Mouse (Mus musculus): Measurements from ENCODE around the gene Psap. TPM values are rescaled to one million over a fixed set of nuclear protein-coding genes. Genes with fewer than 3 reads are reported as not detected.

The Psap gene
- polyA plus RNA-seq, 1 experiment = 644 TPM

DNA sequence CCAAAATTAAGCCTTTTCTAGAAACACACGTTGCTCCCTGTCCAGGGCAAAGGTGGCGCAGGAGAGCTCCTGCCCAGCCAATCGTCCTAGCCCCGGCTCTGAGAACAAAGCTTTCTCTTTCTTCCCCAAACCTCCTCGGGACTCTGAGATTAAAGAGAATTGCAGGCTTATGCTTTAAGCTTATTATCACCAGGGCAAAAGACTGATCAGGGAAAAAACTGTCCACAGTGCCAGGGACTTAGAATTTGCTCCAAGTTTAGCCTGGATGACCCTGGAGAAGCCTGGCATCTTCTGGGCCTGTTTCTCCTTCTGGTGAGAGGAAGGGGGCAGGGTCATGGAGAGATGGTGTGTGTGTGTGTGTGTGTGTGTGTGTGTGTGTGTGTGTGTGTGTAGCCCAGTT is 15.9 kb upstream of the Psap start:
- DNase-seq (ENCODE audit: low read depth, low spot score) = no peak
- WGBS = 43% methylated on average over 5 of the region's 5 CpGs

DNA sequence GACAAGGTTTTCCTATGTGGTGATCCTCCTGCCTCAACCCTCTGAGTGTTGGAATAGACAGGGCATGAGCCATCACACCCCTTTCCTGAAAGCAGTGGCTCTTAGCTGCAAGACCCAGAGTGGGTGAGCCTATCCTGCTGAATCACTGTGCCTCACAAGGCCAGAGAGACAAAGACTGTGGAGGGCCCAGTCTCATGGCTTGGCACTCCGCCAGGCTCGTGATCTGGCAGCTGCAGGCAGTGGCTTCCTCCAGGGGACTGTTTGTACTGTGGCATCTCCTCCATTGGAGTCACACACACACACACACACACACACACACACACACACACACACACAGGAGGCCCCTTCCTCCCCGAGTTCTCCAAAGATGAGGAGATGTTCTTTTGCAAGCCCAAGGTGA is 15.0 kb upstream of the Psap start:
- 14% methylated on average over 3 of the region's 3 CpGs for WGBS
- no peak for DNase-seq (ENCODE audit: low read depth, low spot score)

DNA sequence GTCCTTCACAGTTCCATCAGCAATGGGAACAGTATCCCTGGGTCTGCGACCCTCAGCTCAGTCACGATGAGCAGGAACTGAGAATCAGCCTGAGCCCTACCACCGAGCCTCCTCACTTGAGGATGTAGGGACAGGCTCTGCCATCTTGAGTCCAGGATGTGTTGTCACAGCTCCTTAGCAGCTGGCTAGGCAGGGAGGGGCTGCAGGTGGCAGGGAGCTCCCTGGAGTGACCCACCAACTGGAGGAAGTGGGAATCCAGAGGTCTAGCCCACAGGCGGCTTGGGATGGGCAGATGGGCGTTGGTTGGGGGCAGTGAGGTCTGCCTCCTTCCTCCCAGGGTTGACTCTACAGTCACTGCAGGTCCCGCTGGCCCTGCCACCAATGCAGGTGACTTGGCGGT is 14.1 kb upstream of the Psap start:
- WGBS = 79% methylated on average over 7 of the region's 7 CpGs
- no peak for DNase-seq (ENCODE audit: low read depth, low spot score)

DNA sequence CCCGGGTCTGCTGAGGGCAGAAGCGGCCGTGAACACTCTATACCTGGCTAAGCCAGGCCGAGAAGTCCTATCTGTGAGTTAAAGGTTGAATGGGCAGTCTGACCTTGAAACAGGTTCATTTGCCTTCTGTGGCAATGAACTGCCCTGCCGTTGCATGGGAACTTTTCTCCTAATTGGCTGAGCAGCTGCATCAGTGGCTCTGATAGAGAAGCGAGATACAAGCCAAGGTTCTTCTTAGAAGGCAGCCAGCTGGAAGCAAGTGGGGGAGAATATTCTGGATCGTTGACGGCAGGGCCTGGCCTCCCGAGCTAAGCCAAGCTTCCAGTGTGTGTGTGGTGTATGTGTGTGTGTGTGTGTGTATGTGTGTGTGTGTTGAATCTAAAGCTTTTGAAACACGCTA is 12.2 kb upstream of the Psap start:
- no peak for DNase-seq (ENCODE audit: low read depth, low spot score)
- 69% methylated on average over 10 of the region's 10 CpGs for WGBS

DNA sequence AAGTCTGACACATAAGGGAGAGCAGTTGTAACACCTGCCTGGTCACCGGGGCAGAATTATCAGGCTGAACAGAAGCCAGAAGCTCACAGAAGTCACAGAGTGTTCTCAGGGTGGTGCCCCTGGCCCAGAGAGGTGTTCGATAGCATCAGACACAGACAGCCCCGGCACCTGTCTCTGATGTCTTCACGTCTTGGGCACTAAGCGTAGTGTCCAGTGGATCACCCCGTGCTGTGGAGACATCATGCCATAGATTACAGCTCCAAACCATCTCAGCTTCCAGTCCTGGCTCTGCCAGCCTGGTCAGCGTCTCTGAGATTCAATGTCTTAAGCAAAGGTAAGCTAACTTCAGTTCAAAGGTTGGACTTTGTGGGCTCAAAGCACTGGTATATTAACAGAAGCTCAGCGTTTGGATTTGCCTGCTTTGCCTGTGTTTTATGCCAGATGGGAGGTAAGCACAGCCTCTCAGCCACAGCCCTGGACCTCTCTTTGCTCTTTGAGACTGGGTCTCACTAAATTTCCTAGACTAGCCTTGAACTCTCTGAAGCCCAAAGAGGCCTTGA is 10.5 kb upstream of the Psap start:
- no peak for DNase-seq (ENCODE audit: low read depth, low spot score)

DNA sequence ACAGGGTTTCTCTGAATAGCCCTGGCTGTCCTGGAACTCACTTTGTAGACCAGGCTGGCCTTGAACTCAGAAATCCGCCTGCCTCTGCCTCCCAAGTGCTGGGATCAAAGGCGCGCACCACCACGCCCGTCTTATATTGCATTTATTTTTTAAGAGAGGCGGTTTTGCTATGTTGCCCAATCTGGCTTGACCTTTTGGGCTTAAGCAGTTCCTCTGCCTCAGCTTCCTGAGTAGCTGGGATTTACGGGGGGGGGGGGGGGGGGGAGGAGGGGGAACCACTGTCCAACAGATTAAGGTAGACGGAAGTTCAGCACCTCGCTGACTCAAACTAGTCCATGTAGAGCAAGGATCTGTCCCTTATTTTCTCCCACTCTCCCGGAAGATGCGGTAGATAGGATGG is 8.7 kb upstream of the Psap start:
- no peak for DNase-seq (ENCODE audit: low read depth, low spot score)

More for the DNA sequence above, 10.5 kb upstream of the Psap start:
- 73% methylated on average over 8 of the region's 8 CpGs for WGBS

DNA sequence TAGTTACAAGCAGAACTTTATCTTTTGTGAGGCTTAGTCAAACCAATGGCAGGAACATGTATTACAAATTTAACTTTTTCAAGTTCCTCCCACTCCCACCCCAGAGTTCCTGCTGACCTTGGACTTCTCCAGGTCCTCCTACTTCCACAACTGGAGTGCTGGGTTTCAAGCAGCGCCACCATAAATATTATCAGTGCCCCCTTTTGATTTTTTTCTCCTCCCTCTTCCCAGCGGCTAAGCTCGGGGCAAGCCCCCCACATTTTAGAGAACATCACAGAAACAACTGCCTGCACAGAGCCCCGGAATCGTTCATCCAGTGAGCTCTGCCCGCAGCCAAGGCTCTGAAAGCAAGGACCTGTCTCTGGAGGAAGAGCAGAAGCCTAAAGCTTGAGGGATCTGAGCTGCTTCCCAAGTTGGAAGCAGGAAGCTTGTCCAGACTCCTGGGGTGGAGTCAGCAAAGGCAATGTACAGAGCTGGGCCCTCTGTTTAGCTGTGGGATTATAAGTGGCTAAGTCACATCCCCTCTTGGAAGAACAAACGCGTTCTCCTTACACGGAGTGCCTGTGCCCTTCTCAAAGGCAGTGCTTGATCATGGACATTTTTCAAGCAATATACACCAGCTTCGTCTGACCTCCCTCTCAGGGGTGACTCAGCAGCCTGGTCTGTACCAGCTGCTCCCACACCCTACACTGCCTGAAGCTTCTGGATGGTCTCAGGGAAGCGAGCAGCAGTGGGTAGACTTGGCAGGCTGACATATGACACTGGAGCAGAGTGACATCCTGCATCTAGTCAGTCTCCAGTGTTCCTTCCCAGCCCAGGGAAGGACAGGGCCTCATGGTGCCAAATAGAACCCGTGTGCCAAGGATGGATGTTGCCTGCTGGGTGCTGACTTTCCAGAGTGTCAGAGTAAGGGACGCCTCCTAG is 8.0 kb upstream of the Psap start:
- WGBS = 71% methylated on average over 13 of the region's 13 CpGs
- DNase-seq (ENCODE audit: low read depth, low spot score) = no peak

More for the DNA sequence above, 8.7 kb upstream of the Psap start:
- 78% methylated on average over 11 of the region's 11 CpGs for whole genome bisulfite sequencing

DNA sequence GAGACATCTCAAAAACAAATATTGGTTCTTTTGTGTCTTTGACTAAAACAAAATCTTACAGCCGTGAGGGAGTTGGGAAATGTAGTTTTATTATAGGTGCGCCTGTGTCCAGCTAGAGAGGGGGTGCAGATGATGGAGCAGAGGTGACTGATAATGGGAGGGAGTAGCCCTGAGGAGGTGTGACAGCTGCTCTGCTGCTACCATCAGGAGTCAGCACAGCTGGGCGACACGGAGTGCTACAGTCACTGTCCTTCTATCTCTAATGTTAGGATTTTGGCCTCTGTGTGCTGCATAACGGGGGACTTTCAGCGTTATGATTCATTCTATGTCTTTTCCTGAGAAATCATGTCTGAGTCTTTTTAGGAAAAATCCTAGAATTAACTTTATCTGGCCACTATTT is 6.4 kb upstream of the Psap start:
- DNase-seq (ENCODE audit: low read depth, low spot score) = no peak
- WGBS = 31% methylated on average over 6 of the region's 6 CpGs

DNA sequence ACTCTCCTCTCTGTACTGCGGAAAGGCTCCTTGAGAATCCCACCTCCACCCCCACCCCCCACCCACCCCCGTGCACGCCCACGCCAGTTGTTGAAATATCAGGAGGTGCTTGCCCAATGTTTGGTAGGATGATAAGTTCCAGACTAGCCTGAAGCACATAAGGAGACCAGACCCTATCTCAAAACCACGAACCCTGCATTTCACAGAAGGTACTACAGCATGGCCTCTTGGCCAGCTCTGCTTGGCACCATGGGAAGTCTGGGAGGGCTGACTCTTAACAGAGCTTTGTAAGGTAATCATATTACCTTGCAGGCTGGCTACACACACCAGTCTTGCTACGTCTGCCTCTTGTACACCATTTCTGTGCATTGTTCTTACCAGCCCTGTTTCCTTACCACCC is 5.2 kb upstream of the Psap start:
- 46% methylated on average over 6 of the region's 6 CpGs for WGBS
- DNase-seq (ENCODE audit: low read depth, low spot score) = no peak

DNA sequence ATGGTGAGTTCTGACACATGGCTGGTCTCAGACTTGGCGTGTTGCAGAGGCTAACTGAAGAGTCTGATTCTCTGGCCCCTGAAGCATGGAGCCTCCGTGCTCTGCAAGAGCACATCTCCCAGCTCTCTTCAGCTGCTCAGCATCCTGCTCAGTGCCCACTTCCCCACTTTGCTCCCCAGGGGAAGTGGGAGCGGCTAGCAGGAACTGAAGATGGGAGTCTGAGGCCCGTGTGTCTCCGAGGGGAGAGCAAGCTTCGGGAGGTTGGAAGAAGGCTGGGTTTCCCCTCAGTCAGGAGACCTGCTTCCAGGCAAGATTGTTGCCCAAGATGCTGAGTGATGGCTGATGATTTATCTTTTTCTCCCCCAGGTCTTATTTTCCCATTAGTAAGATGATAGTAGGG is 4.0 kb upstream of the Psap start:
- no peak for DNase-seq (ENCODE audit: low read depth, low spot score)
- WGBS = 80% methylated on average over 6 of the region's 6 CpGs

DNA sequence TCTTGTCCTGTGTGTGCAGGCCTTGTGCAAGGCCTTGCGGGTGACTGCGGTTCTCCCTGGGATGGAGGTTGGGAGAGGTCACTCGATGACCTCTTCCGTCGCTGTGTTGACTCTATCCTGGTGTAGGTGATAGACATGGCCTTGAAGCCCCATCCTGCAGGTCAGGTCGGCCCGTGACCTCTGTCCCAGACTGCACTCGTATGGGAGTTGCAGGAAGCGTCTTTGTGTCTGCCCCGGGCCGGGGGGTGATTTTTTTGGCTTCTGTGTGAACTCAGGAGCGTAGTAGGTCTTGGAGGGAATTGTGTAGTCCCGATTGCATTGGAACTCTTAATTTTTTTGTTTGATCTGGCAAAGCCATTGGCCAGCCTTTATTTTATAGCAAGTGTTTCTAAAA is 576 bp downstream of the Psap start:
- no peak for DNase-seq (ENCODE audit: low read depth, low spot score)
- WGBS = 2% methylated on average over 13 of the region's 13 CpGs

DNA sequence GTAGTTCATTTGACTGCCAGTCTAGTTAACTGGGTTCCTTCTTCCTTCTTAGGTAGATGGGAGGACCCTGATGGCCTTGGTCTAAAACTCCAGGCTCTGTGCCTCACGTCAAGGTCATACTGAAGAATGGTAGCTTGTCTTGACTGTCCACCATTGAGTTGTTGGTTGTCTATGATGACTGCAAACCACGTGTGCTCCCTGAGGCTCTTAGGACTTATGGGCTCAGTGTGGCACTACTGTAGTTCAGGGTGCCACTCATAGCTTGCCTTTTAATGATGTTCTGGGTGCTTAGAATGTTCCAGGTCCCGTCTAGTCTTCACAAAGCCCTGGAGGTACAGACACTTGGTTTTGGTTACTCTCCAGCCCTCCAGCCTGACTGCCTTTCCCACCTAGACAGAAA is 1.4 kb downstream of the Psap start:
- DNase-seq (ENCODE audit: low read depth, low spot score) = no peak

DNA sequence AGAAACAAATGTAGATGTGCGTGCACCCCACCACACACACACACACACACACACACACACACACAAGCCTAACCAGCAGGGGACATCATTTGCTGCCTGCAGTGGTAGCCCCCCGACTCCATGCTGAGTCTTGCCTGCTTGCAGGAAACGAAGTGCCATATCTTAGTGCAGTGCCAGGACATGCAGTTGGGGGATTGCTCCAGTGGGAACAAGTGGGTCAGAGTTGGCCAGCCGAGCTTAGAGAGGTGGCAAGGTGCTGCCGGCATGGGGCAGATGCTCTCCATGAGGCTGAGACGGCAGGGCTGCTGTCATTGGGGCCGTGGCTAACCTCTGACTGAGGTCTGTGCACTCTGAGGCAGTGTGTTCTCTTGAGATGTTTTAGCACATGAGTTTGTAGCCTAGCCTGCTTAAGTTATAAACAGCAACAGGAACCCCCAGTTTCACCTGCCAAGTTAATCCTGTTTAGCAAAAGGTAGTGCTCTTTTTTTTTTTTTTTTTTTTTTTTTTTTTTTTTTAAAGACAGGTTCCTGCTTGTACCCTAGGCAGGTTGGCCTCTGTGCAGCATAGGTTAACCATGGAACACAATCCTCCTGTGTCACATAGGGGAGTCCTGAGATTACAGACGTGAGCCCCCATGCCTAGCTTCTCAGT is 2.0 kb downstream of the Psap start:
- DNase-seq (ENCODE audit: low read depth, low spot score) = no peak
- WGBS = 47% methylated on average over 8 of the region's 8 CpGs

More for the DNA sequence above, 1.4 kb downstream of the Psap start:
- 43% methylated on average over 3 of the region's 3 CpGs for WGBS

DNA sequence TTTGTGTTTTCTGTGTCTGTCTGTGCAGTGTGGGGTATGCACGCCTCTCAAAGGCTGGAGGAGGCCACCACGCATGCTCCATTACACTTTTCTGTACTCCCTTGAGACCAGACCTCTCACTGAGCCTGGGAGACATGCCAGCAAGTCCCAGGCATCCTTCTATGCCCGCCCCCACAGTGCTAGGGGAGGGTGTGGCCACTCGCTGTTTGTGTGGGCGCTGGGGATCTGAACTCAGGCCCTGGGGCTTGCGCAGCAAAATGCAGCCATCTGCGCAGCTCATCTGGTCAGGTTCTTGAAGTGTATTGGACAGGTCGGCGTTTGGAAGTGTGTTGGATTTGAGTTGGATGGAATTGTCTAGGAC is 2.5 kb downstream of the Psap start:
- DNase-seq (ENCODE audit: low read depth, low spot score) = no peak
- WGBS = 64% methylated on average over 9 of the region's 9 CpGs

DNA sequence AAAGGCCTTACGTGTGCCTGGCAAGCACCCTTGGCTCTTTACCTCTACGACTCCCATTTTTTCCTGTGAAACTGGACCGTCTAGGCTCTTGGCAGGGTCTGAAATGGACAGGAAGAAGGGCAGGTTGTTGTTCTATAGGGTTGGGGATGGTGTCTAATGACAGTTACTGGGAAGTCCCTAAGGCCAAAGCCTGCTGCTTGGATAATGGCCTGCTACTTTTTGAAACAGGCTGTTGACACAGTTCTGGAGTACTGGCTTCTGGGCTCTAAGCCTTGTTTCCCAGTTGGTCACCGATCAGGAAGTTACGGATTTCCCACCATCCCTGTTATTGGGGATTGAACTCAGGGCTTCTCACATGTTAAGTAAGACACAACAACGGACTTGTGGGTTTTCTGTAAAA is 2.9 kb downstream of the Psap start:
- WGBS = 46% methylated on average over 6 of the region's 6 CpGs
- DNase-seq (ENCODE audit: low read depth, low spot score) = no peak

DNA sequence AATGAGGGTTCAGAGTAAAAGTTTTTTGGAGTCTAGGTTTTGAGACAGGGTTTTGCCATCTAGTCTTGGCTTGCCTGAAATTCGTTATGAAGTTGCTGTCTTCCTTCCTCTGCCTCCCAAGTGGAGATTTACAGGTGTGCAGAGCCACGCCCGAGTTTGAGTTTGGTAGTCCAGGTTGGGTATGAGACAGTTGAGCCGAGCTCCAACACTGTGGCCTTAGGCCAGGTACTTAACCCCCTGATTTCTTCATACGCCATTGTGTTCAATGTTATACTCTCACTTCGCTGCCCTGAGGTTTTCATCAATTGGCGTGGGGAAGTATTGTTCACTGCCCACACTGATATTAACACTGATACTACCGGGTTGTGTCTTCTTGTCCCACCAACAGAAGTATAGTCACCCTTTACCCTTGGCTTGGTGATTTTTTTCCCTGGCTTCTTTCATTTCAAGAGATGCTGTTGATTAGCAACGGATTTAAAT is 4.2 kb downstream of the Psap start:
- 49% methylated on average over 9 of the region's 9 CpGs for WGBS
- no peak for DNase-seq (ENCODE audit: low read depth, low spot score)

DNA sequence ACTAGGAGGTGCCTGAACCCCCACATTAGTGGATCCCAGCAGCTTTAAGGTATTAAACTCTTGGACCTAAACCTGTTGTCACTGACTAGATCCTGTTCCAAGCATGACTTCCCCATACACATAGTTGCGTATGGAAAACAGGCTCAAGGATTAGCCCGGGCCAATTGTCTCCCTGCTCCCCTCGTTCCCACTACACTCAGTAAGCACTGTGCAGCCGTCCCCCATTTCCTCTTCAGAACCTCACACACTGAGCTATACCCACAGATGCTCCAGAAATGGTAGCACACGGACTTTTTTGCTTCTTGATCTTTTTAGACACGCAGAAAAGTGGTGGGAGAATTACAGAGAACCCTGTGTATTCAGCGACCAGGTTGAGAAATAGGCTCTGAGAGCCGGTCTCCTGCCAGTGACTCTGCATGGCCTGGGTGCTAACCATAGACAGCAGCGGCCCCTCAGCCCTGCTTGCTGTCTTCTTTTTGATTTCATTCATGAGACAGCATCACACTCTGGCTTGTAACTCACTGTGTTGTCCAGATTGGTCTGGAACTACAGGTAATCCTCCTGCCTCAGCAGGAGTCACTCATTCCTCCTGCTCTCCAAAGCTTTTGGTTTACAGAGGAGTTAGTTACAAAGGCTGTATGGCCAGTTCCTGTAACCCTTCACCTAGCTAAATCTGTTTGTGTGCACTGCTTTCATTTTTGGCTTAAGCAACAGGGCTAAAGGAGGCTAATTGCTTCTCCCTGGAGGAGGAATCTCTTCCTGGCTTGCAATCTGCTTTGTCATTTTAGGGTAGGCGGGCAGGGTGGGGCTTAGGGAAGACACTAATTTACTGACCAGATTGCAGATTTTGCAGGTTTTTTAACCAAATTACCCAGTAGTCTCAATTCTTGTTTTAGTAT is 4.9 kb downstream of the Psap start:
- 25% methylated on average over 10 of the region's 10 CpGs for WGBS
- peak; percentile 58 for DNase-seq (ENCODE audit: low read depth, low spot score)

DNA sequence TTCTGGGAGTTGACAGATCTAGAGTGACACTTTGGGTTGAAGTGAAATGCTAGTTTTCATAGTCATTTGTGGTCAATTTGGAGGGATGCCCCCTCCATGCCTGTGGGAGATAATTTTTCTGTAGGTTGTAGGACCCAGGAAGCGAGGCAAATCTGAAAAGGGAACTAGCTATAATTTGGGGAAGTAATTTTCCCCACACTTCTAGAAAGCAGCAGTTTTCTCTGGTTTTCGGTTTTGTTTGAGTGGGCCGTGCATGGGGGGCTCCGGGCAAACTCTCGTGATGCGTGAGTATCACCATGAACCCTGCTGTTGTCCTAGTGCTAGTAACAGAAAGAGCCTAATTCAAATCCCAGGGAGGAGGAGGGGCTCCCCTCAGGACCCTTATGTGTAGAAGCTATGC is 6.8 kb downstream of the Psap start:
- 74% methylated on average over 6 of the region's 6 CpGs for WGBS
- DNase-seq (ENCODE audit: low read depth, low spot score) = no peak

DNA sequence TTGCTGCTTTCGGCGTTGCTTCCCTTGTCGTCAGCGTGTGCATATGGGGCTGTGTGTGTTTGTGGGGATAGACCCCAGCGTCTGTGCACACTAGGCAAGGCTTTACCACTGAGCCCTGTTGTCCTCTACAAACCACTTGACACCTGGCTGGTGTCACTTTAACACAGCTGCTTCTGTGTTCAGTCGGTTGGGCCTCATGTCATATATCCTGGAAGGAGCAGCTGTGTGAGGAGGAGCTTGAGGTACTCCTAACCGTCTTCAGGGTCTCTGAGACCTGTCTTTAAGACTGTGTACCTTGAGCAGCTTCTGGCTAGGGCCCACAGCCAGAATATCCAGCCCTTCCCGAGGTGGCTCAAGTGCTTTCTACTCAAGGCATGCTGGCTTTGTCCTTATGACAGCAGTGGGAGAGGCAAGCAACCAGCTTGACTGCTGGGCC is 7.3 kb downstream of the Psap start:
- DNase-seq (ENCODE audit: low read depth, low spot score) = no peak
- 32% methylated on average over 8 of the region's 8 CpGs for WGBS

DNA sequence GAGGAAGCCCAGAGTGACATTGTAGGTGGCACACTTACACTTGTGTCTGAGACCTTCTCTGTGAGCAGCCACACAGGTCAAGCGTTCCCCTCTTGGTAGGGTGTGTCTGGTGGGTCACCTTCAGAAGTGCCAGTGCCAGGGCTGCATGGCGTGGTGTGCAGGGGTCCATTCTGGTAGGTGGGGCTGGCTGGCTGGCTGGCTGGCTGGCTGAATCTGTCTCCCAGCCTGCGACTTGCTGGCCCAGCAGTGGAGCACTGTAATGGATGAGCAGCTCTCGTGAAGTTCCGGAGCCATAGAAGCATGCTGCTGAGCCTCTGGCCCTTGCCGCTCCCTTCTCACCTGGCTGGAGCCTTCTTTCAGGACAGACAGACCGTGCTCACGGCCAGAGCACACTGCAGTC is 7.8 kb downstream of the Psap start:
- WGBS = 58% methylated on average over 8 of the region's 8 CpGs
- no peak for DNase-seq (ENCODE audit: low read depth, low spot score)
